Mouse (Mus musculus): ENCODE data around the gene Ccdc88c. TPM values are rescaled to one million over a fixed set of nuclear protein-coding genes. Genes with fewer than 3 reads are reported as not detected.

Ccdc88c gene
- polyA plus RNA-seq, 1 experiment from 2014 or later = 15.8 TPM

DNA sequence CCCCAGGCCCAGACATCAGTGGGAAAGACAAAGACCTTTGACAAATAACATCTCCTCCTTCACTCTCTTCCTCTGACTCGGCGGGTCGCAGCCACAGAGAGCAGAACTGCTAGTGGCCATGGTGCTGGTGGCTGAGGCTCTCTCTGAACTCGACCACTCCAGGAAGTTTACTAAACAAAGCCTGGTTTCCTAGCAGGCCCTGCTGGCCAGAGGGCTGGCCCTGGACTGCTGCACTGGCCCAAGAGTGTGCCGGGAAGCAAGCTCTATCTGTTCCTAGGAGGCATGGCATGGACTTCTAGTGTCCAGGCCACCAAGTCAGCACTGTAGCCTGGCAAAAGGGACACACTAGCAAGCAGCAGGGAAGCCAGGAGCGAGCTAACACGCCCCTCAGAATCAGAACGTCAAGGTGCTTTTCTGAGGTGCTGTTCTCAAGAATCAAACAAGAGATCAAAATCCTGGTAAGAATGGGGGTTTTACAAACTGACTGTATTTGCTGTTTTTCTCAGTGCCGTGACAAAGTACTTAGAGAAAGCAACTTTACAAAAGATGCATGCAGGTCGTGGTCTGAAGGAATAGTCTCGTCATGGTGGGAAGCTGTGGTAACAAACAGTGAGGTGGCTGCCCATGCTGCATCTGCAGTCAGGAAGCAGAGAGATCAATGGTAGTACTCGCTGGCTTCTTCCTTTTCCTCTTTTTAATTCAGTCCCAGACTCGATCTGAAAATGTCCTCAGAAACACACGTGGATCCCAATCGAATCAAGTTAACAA, 50.7 kb downstream of the Ccdc88c start:
- no peaks in the 10 kb centered on the region for H3K27me3 ChIP-seq (replicated peaks)
- no peak overlapping the region for H3K9ac ChIP-seq
- H3K36me3 ChIP-seq (replicated peaks) = no peaks in the 10 kb centered on the region
- peaks cover 21% of the 10 kb centered on the region for H3K4me1 ChIP-seq
- no peak overlapping the region for H3K4me3 ChIP-seq
- H3K27ac ChIP-seq = no peak overlapping the region
- 78% methylated on average over 15 of the region's 15 CpGs for WGBS
- no peaks in the 10 kb centered on the region for H3K9me3 ChIP-seq
- no peak for ATAC-seq (replicated peaks)
- no peak overlapping the region for H3K4me2 ChIP-seq

GRCm38 (mm10) chr12:100977551-100977950, 51.3 kb downstream of the Ccdc88c start:
- no peak overlapping the region for H3K4me2 ChIP-seq
- no peaks in the 10 kb centered on the region for H3K9me3 ChIP-seq
- no peaks in the 10 kb centered on the region for H3K27me3 ChIP-seq (replicated peaks)
- no peak overlapping the region for H3K27ac ChIP-seq
- H3K4me3 ChIP-seq = no peak overlapping the region
- H3K36me3 ChIP-seq (replicated peaks) = no peaks in the 10 kb centered on the region
- no peak for ATAC-seq (replicated peaks)
- H3K9ac ChIP-seq = no peak overlapping the region
- H3K4me1 ChIP-seq = peaks cover 16% of the 10 kb centered on the region

GRCm38 (mm10) chr12:100969808-100970207, 59.0 kb downstream of the Ccdc88c start:
- Histone ChIP-seq H3K4me2 (no peak overlapping the region), H3K27me3 (replicated peaks) (no peaks in the 10 kb centered on the region), H3K4me1 (no peaks in the 10 kb centered on the region), H3K27ac (no peak overlapping the region), H3K4me3 (no peak overlapping the region), H3K9me3 (no peaks in the 10 kb centered on the region), H3K9ac (no peak overlapping the region), H3K36me3 (replicated peaks) (0 out of 2 replicates have a peak, but pooled peaks cover 6% of the 10 kb centered on the region)
- no peak for ATAC-seq (replicated peaks)
- WGBS = 78% methylated on average over 7 of the region's 7 CpGs

DNA sequence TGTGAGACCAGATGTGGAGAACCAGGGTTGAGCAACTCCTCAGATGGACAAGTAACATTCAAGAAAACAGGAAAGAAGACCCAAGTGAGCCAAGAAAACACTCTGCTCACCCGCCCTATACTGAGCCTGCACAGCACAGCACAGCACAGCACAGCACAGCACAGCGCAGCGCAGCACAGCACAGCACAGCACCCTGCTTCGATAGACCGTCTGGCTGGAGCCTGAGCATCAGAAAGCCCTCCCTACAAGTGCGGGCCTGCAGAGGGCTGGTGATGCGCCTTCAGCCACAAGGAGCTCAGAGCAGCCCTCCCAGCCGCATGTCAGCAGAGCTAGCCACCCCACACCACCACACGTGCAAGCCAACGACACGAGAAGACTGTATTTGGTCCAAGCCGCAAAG, 61.5 kb downstream of the Ccdc88c start:
- H3K9me3 ChIP-seq = no peaks in the 10 kb centered on the region
- no peak for ATAC-seq (replicated peaks)
- H3K9ac ChIP-seq = no peak overlapping the region
- WGBS = 93% methylated on average over 12 of the region's 12 CpGs
- H3K4me2 ChIP-seq = no peak overlapping the region
- H3K36me3 ChIP-seq (replicated peaks) = 0 out of 2 replicates have a peak, but pooled peaks cover 6% of the 10 kb centered on the region
- no peaks in the 10 kb centered on the region for H3K27me3 ChIP-seq (replicated peaks)
- H3K4me3 ChIP-seq = no peak overlapping the region
- no peak overlapping the region for H3K27ac ChIP-seq
- no peaks in the 10 kb centered on the region for H3K4me1 ChIP-seq

DNA sequence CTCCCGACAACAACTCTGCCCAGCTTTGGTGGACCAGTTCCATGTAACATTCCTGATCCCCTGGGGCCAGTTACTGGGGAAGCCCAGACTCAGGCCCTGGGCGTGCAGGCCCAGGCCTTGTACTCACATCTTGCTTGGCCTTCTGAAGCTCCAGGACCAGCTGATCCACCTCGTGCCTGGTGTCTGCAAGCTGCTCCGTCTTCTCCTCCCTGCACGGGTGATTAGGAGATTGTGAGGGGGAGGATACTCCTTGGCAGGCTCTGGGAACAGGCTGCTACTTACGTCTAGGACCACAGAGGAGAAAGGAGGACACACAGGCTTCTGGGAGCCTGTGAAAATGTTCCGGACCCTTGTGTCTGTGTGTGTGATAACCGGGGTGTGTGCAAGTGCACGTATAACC, 62.6 kb downstream of the Ccdc88c start:
- no peak overlapping the region for H3K9ac ChIP-seq
- ATAC-seq (replicated peaks) = no peak

GRCm38 (mm10) chr12:100965298-100965697, 63.6 kb downstream of the Ccdc88c start:
- 98% methylated on average over 3 of the region's 3 CpGs for WGBS
- ATAC-seq (replicated peaks) = no peak

More for the DNA sequence above, 62.6 kb downstream of the Ccdc88c start:
- H3K36me3 ChIP-seq (replicated peaks) = 0 out of 2 replicates have a peak, but pooled peaks cover 6% of the 10 kb centered on the region
- no peaks in the 10 kb centered on the region for H3K27me3 ChIP-seq (replicated peaks)
- 88% methylated on average over 9 of the region's 9 CpGs for WGBS
- no peak overlapping the region for H3K4me2 ChIP-seq
- no peak overlapping the region for H3K27ac ChIP-seq
- H3K4me1 ChIP-seq = no peaks in the 10 kb centered on the region
- H3K4me3 ChIP-seq = no peak overlapping the region
- no peaks in the 10 kb centered on the region for H3K9me3 ChIP-seq

DNA sequence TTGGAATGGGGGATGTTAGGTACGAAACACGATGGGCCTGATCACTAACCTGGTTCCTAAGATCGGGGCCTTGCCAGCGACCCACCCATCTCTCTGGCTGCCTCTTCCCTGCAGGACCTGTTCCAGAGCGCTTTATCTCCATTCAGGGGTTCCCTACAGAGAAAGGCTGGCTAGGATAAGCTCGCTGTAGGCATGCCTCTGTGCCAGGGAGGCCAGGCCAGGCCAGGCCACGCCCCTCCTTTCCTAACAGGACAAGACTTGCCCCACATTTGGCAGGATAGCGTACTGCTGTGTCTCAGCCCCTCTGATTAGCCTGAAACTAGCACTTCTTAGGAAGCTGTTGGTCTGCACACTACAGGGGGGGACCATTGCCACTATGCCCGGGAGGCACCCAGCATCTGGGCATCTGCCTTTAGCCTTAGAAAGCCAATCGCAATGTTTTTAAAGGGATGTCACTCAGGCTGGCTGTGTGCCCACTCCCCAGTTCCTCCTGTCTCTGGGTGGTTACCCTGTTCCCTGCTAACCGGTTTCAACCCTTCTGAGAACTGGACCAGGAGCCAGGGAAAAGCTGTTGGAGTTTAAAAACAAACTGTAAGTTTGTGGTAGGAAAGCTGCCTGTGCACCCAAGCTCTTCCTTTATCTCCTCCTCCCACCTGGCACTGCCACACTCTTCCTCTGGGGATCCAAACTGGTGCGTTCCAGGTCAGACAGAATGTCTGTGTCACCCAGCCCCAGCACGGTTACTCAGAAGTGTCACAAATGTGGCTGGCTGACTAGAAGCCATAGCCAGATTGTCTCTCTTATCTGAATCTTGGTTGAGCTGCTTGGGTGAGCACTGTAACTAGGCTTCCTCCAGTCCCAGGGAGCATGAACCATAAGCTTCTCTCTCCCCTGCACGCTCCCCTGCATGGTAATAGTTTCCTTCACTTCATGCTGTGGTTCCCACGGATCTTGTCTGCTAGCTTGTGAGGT, 69.9 kb downstream of the Ccdc88c start:
- Histone ChIP-seq H3K9me3 (no peaks in the 10 kb centered on the region), H3K9ac (no peak overlapping the region), H3K27ac (no peak overlapping the region), H3K4me1 (peaks cover 21% of the 10 kb centered on the region), H3K4me2 (no peak overlapping the region), H3K27me3 (replicated peaks) (0 out of 2 replicates have a peak, but pooled peaks cover 6% of the 10 kb centered on the region), H3K4me3 (no peak overlapping the region), H3K36me3 (replicated peaks) (no peaks in the 10 kb centered on the region)
- 66% methylated on average over 15 of the region's 15 CpGs for WGBS
- ATAC-seq (replicated peaks) = no peak

More at GRCm38 (mm10) chr12:100965298-100965697, 63.6 kb downstream of the Ccdc88c start:
- Histone ChIP-seq H3K4me1 (no peaks in the 10 kb centered on the region), H3K4me2 (no peak overlapping the region), H3K9me3 (no peaks in the 10 kb centered on the region), H3K9ac (no peak overlapping the region), H3K27ac (no peak overlapping the region), H3K36me3 (replicated peaks) (0 out of 2 replicates have a peak, but pooled peaks cover 6% of the 10 kb centered on the region), H3K4me3 (no peak overlapping the region), H3K27me3 (replicated peaks) (no peaks in the 10 kb centered on the region)

DNA sequence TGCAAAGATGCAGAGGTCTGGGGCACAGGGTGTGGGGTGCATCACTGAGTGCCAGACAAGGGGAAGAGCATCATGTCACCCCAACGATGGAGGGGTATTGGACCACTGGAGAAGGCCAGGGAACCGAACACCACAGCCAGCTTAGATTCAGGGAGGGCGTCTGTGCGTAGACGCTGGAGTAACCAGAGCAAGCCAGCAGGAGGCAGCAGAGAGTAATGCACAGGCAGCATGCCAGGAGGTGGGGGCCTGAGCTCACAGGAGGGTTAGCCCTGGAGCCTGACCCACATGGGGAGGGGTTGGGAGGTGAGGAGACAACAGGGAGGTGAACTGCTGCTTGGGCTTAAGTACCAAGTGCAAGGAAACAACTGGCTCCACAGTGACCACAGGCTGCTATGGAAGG, 70.8 kb downstream of the Ccdc88c start:
- H3K9me3 ChIP-seq = no peaks in the 10 kb centered on the region
- ATAC-seq (replicated peaks) = peak; percentile 67
- peaks cover 21% of the 10 kb centered on the region for H3K4me1 ChIP-seq
- H3K36me3 ChIP-seq (replicated peaks) = no peaks in the 10 kb centered on the region
- 0 out of 2 replicates have a peak, but pooled peaks cover 6% of the 10 kb centered on the region for H3K27me3 ChIP-seq (replicated peaks)
- WGBS = 21% methylated on average over 5 of the region's 5 CpGs
- 0 out of 2 replicates have a peak overlapping the region, but pooled peaks have one; percentile 3 for H3K27ac ChIP-seq
- H3K4me2 ChIP-seq = no peak overlapping the region
- no peak overlapping the region for H3K4me3 ChIP-seq
- no peak overlapping the region for H3K9ac ChIP-seq

GRCm38 (mm10) chr12:100957257-100957656, 71.6 kb downstream of the Ccdc88c start:
- WGBS = 28% methylated on average over 3 of the region's 3 CpGs
- peaks cover 21% of the 10 kb centered on the region for H3K4me1 ChIP-seq
- no peak overlapping the region for H3K9ac ChIP-seq
- no peaks in the 10 kb centered on the region for H3K9me3 ChIP-seq
- no peak overlapping the region for H3K4me3 ChIP-seq
- peak overlapping the region; percentile 3; the same call in 1 of the 2 replicates for H3K27ac ChIP-seq
- no peak overlapping the region for H3K4me2 ChIP-seq
- H3K36me3 ChIP-seq (replicated peaks) = no peaks in the 10 kb centered on the region
- H3K27me3 ChIP-seq (replicated peaks) = 0 out of 2 replicates have a peak, but pooled peaks cover 6% of the 10 kb centered on the region
- ATAC-seq (replicated peaks) = no peak; the same call in 1 of the 2 replicates

DNA sequence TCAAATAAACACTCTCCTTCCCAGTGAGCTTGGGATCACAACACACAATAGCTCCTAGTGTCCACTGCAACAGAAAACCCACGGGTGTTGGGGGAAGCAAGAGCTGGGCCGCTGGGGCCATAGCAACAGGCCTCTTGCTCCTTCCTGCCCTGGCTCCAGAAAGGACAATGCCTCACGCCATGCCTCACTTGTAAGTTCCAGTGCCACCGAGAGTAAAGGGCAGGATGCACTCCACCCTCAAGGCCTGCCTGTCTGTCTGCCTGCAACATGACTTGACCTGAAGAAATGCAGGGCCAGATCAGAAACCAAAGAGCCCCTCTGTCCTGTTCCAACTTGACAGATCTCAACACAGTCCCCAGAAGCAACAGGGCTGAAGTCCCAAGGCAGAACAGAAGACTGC, 72.0 kb downstream of the Ccdc88c start:
- WGBS = 32% methylated on average over 4 of the region's 4 CpGs
- Histone ChIP-seq H3K4me3 (no peak overlapping the region), H3K36me3 (replicated peaks) (no peaks in the 10 kb centered on the region), H3K27ac (no peak overlapping the region; the same call in 1 of the 2 replicates), H3K4me2 (no peak overlapping the region), H3K9me3 (no peaks in the 10 kb centered on the region), H3K27me3 (replicated peaks) (0 out of 2 replicates have a peak, but pooled peaks cover 6% of the 10 kb centered on the region), H3K9ac (no peak overlapping the region), H3K4me1 (peaks cover 21% of the 10 kb centered on the region)
- no peak for ATAC-seq (replicated peaks)

GRCm38 (mm10) chr12:100956028-100956427, 72.8 kb downstream of the Ccdc88c start:
- H3K36me3 ChIP-seq (replicated peaks) = no peaks in the 10 kb centered on the region
- ATAC-seq (replicated peaks) = no peak
- H3K27me3 ChIP-seq (replicated peaks) = 0 out of 2 replicates have a peak, but pooled peaks cover 6% of the 10 kb centered on the region
- no peak overlapping the region for H3K4me2 ChIP-seq
- H3K9ac ChIP-seq = no peak overlapping the region
- H3K9me3 ChIP-seq = no peaks in the 10 kb centered on the region
- no peak overlapping the region for H3K27ac ChIP-seq
- 92% methylated on average over 2 of the region's 2 CpGs for WGBS
- H3K4me1 ChIP-seq = peaks cover 21% of the 10 kb centered on the region
- H3K4me3 ChIP-seq = no peak overlapping the region

DNA sequence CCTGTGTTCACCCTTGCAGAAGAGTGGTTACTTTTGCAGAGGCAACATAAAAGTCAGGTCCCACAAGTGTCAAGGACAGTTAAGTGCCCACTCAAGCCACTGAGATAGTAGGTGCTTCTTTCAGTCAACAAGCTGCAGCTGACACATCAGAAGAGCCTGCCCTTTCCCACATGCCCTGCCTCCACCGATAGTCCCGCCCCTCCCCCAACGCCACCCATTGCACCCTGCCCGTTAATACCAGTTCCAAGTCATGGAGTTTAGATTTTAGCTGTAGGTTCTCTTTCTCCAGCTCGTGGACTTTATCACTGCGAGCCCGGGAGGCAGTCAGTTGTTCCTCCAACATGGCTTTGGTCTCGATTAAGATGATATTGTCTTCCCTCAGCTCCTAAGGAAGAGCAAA, 74.9 kb downstream of the Ccdc88c start:
- no peak overlapping the region for H3K27ac ChIP-seq
- no peak for ATAC-seq (replicated peaks)
- WGBS = 64% methylated on average over 8 of the region's 8 CpGs
- peaks cover 20% of the 10 kb centered on the region for H3K4me1 ChIP-seq
- H3K27me3 ChIP-seq (replicated peaks) = 0 out of 2 replicates have a peak, but pooled peaks cover 6% of the 10 kb centered on the region
- no peaks in the 10 kb centered on the region for H3K9me3 ChIP-seq
- no peaks in the 10 kb centered on the region for H3K36me3 ChIP-seq (replicated peaks)
- H3K4me3 ChIP-seq = no peak overlapping the region
- H3K9ac ChIP-seq = no peak overlapping the region
- H3K4me2 ChIP-seq = no peak overlapping the region
